Mouse (Mus musculus) limb, embryonic 12.5 days (tissue): ENCODE results near the gene Mettl25. TPM values are rescaled to one million over a fixed set of nuclear protein-coding genes. Genes with fewer than 3 reads are reported as not detected.

Experiments
- ATAC-seq: fragments of 200-750 bp; cut with Nextera tagmentation; 2 replicates; pipeline ENCODE4 v1.8.0; 2017; ENCODE audit warnings: low read depth, moderate TSS enrichment; ENCODE audit not compliant: insufficient number of reproducible peaks, insufficient read depth, low FRiP score, low TSS enrichment
- H3K27ac ChIP-seq: fragments of 300-500 bp; sonication (generic); 2 replicates; pipeline ENCODE4 v1.5.1; 2016; ENCODE audit warnings: mild to moderate bottlenecking, moderate library complexity
- H3K27me3 ChIP-seq: fragments of 300-500 bp; sonication (generic); 2 replicates; pipeline ENCODE4 v1.6.1; 2016; ENCODE audit warnings: mild to moderate bottlenecking, moderate library complexity
- H3K36me3 ChIP-seq: fragments of 300-500 bp; sonication (generic); 2 replicates; pipeline ENCODE4 v1.6.1; 2016; ENCODE audit warnings: mild to moderate bottlenecking, moderate library complexity
- H3K4me1 ChIP-seq: fragments of 300-500 bp; sonication (generic); replicated peaks from 2 replicates; pipeline ENCODE4 v1.6.1; 2016
- H3K4me2 ChIP-seq: fragments of 300-500 bp; sonication (generic); 2 replicates; pipeline ENCODE4 v1.6.1; 2016; ENCODE audit warnings: mild to moderate bottlenecking, moderate library complexity
- H3K4me3 ChIP-seq: fragments of 300-500 bp; sonication (generic); replicated peaks from 2 replicates; pipeline ENCODE4 v1.5.1; 2016; ENCODE audit warnings: mild to moderate bottlenecking
- H3K9ac ChIP-seq: fragments of 300-500 bp; sonication (generic); replicated peaks from 2 replicates; pipeline ENCODE4 v1.6.1; 2016; ENCODE audit warnings: mild to moderate bottlenecking, moderate library complexity
- H3K9me3 ChIP-seq: fragments of 300-500 bp; sonication (generic); 2 replicates; pipeline ENCODE4 v1.6.1; 2016; ENCODE audit warnings: mild to moderate bottlenecking, moderate library complexity
- WGBS: fragments of 180-500 bp; shearing (Covaris S2); methylation state at CpG from one replicate; pipeline ENCODE4 v1.1.7; 2016; 5-methylcytosine and 5-hydroxymethylcytosine counted together
- polyA plus RNA-seq: library from polyadenylated mRNA; unstranded; fragments of >200 nt; fragmentation: Nextera tagmentation; extraction: Ambion mirVana; gene quantifications from 2 replicates; pipeline ENCODE4 v1.2.1, GENCODE M21; 2016

The Mettl25 gene
- polyA plus RNA-seq, result 12.7 and 14.2 TPM in 2 replicates

DNA sequence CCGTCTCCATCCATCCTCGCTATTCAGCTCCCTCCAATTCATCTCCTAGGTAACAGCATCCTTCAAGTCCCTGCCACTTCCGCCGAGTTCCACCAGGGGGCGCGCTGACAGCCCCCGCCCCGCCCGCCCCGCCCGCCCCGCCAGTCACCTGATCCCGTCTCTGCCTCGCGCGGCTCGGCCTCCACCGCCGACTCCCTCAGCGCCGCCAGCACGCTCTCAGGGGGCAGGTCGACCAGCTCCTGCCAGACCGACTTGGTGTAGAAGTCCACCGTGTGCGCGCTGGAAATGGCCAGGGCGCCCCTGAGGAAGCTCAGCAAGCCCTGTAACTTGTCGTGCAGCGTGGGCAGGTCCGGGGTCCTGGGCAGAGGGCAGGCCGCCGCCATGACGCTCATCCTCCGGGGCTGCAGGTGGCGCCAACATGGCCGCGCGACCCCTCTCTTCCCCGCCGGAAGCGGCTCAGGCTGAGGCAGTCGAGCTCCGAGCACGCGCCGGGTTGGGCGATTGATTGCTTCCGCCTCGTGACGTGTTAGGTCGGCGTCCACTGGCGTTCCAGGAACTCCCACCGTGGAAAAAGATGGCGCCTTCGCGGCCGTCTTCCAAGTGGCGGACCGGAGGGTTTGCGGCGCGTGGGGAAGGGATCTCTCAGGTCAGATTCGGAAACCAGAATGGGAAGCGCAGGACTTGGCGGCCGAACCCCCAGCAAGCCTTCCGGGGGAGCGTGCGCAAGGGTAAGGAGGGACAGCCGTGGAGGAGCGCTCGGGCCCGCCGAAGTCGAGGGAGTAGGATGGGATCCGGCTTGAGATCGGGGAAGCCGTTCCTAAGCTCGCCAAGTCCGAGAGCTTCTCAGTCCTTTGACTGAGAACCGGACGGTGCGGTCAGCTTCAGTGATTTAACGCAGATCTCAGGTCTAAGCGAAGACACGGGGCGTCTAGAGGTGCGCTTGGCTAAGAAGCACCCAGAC lies at the start of gene Mettl25, which contains the start of gene Ccdc59:
Gene Mettl25, minus strand, starts transcription at position 453 of the 961 bp plus-strand sequence.
Gene Ccdc59, plus strand, starts transcription at position 140 of the 961 bp plus-strand sequence.
- peaks cover 37% of the 10 kb centered on the region for H3K36me3 ChIP-seq
- peak within 1 kb of the TSS; percentile 75 for H3K4me3 ChIP-seq
- peak within 1 kb of the TSS; percentile 80 for H3K9ac ChIP-seq
- H3K27me3 ChIP-seq, result no peaks in the 10 kb centered on the region
- ATAC-seq, result peak; percentile 98
- WGBS, result under 1% methylated on average over 90 of the region's 90 CpGs
- H3K9me3 ChIP-seq, result no peaks in the 10 kb centered on the region
- H3K27ac ChIP-seq, result peak within 1 kb of the TSS; percentile 95
- H3K4me2 ChIP-seq, result peak within 1 kb of the TSS; percentile 73
- H3K4me1 ChIP-seq, result peaks cover 9% of the 10 kb centered on the region

DNA sequence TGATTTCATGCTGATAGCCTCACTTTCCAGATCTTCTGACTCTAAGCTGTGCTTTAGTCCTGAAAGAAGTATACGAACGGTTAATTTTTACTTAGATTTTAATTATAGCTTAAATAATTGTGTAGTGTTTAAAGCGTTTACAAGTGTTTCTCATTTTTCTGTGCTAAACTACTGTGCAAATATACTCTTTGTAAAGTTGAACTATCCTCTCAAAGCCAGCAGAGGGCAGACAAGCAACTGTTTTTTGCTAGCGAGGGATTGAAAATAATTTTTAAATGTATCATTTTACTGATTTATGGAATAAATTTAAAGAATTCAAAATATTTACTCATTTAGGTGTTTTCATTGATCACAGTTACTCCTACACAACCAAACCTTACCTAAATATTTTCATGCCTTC lies 26.1 kb upstream of the Mettl25 start:
- H3K4me3 ChIP-seq, result no peak overlapping the region
- H3K27ac ChIP-seq, result no peak overlapping the region
- WGBS, result 36% methylated on average over 4 of the region's 4 CpGs
- H3K27me3 ChIP-seq, result no peaks in the 10 kb centered on the region
- H3K36me3 ChIP-seq, result no peaks in the 10 kb centered on the region
- H3K9me3 ChIP-seq, result no peaks in the 10 kb centered on the region
- no peaks in the 10 kb centered on the region for H3K4me1 ChIP-seq
- no peak for ATAC-seq
- no peak overlapping the region for H3K9ac ChIP-seq
- no peak overlapping the region for H3K4me2 ChIP-seq

DNA sequence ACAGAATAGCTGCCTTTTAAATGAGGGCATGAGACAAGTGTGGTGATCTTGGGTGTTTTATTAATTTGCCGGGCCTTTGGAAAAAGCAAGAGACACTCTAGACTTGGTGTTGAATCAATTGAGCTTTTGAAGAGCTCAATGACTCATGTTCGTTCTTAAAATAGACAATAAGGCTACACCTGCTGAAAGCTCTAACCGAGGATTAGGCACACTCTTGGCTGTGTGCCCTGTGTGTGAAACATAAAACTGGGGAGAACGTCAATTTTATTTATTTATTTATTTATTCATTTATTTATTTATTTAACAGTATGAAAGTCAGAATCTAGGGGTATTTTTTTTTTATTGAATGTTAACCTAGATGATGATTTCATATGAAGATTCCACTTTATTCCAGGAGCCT lies 10.0 kb upstream of the Mettl25 start:
- peaks cover 44% of the 10 kb centered on the region for H3K36me3 ChIP-seq
- no peak overlapping the region for H3K4me2 ChIP-seq
- ATAC-seq, result no peak
- no peak overlapping the region for H3K27ac ChIP-seq
- no peak overlapping the region for H3K4me3 ChIP-seq
- no peaks in the 10 kb centered on the region for H3K27me3 ChIP-seq
- no peaks in the 10 kb centered on the region for H3K4me1 ChIP-seq
- H3K9ac ChIP-seq, result no peak overlapping the region
- no peaks in the 10 kb centered on the region for H3K9me3 ChIP-seq
- WGBS, result 89% methylated on average over 4 of the region's 4 CpGs

DNA sequence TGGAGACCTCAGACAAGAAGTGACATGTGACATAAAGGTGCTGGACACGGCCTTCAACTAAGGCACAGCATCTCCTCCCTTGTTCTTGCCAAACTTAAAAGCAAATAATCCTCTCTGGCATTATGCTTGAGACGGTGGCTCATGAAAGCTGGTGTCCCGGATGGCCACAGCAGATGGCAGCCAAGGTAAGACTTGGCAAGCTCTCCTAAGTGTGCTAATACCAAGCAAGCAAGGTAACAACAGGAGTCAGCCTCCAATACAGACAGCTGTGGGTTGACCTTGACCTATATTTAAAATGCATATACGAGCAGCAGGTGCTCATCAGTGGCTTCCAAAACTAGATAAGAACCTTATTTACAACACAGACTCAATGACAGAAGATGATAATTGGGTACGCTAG lies 9.1 kb upstream of the Mettl25 start:
- 89% methylated on average over 5 of the region's 5 CpGs for WGBS
- no peak overlapping the region for H3K4me3 ChIP-seq

DNA sequence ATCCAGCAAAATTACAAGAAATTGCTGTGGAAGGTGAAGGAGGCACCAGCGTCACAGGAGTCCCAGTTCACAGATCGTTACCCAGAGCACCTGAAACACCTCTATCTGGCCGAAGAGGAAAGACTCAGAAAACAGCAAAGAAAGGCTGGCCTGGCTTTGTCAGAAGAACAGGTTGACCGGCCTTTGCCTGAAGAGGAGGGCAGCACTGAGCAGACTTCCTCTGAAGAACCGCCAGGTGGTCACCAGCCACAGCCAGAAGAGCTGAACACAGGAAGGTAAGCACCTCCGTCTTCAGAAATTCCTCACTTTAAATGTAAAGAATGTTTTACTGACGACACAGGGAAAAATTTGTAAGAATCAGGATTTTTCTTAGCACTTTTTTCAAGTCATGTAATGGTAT lies 1.4 kb upstream of the Mettl25 start:
- peaks cover 48% of the 10 kb centered on the region for H3K36me3 ChIP-seq
- H3K9me3 ChIP-seq, result no peaks in the 10 kb centered on the region
- no peak overlapping the region for H3K27ac ChIP-seq
- ATAC-seq, result no peak
- peak overlapping the region; percentile 73 for H3K4me2 ChIP-seq
- H3K9ac ChIP-seq, result no peak overlapping the region
- peak overlapping the region; percentile 75 for H3K4me3 ChIP-seq
- peaks cover 9% of the 10 kb centered on the region for H3K4me1 ChIP-seq
- no peaks in the 10 kb centered on the region for H3K27me3 ChIP-seq
- WGBS, result 83% methylated on average over 7 of the region's 7 CpGs

More for the DNA sequence above, 9.1 kb upstream of the Mettl25 start:
- Histone ChIP-seq H3K27me3 (no peaks in the 10 kb centered on the region), H3K27ac (no peak overlapping the region), H3K4me1 (no peaks in the 10 kb centered on the region), H3K4me2 (no peak overlapping the region), H3K9me3 (no peaks in the 10 kb centered on the region), H3K36me3 (peaks cover 52% of the 10 kb centered on the region), H3K9ac (no peak overlapping the region)
- no peak for ATAC-seq

DNA sequence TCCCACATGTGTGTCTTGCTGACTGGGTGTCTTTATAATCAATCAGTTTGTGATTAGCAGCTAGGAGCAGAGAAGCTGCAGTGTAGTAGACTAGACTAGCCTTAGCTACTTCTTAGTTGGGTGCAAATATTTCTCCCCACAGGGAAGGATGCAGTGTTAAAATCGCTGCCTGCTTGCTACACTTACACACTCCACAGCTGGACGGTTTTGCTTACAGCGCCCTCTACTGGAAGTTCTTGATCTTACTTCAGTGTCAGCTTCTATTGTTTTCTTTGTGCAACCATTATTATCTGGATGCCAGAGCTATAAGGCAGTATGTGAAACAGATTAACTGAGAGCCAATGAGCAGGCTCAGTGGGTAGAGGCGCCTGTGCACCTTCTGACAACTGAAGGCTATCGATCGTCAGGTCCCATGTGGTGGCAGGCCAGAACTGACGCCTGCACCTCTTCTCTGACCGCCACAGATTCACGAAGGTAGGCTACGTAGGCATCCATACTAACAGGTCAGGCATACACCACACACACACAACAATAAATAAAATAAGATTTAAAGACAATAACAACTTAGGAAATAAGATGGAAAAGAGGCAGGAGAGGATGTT lies 6.5 kb downstream of the Mettl25 start:
- 0 out of 2 replicates have a peak, but pooled peaks cover 3% of the 10 kb centered on the region for H3K36me3 ChIP-seq
- H3K4me3 ChIP-seq, result no peak overlapping the region
- no peaks in the 10 kb centered on the region for H3K9me3 ChIP-seq
- no peak overlapping the region for H3K9ac ChIP-seq
- no peaks in the 10 kb centered on the region for H3K27me3 ChIP-seq
- no peaks in the 10 kb centered on the region for H3K4me1 ChIP-seq
- ATAC-seq, result 0 out of 2 replicates have a peak, but pooled peaks have one; percentile 6
- H3K27ac ChIP-seq, result no peak overlapping the region
- 65% methylated on average over 10 of the region's 10 CpGs for WGBS
- H3K4me2 ChIP-seq, result no peak overlapping the region

DNA sequence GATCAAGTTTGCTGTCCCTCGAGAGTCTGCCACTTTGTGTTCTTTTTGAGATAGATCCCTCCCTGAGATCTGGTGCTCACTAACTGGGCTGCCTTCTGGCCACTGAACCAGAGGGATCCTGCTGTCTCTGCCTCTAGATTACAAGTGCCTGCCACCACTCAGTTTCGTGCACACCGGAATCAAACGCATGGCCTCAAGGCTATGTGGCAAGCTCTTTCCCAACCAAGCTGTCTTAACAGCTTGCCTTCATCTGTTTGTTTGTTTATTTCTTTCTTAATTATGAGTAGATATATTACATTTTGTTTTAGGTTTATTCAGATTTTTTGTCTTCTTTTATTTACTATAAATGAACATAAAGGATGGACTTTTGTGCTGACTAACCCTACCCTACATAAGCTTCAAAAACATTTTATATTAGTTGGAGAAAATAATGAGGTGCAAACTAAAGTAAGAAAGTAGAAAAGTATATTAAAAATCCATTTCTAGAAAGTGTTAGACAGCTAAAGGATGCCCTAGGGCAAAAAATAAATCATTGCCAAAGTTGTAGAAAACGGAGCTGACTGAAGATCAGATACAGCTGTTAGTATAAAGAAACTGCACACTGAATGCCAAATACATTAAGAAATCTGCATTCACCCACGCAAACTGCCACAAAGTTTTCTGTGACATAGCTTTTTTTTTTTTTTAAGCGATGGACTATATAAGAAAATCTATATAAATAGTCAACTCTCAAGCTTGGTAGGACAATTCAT lies 34.7 kb downstream of the Mettl25 start:
- no peak overlapping the region for H3K9ac ChIP-seq
- 54% methylated on average over 7 of the region's 7 CpGs for WGBS
- H3K4me1 ChIP-seq, result peaks cover 20% of the 10 kb centered on the region
- no peak overlapping the region for H3K4me3 ChIP-seq
- no peak overlapping the region for H3K4me2 ChIP-seq
- H3K27me3 ChIP-seq, result no peaks in the 10 kb centered on the region
- no peaks in the 10 kb centered on the region for H3K9me3 ChIP-seq
- no peaks in the 10 kb centered on the region for H3K36me3 ChIP-seq
- ATAC-seq, result no peak
- peak overlapping the region; percentile 50; the same call in 1 of the 2 replicates for H3K27ac ChIP-seq

DNA sequence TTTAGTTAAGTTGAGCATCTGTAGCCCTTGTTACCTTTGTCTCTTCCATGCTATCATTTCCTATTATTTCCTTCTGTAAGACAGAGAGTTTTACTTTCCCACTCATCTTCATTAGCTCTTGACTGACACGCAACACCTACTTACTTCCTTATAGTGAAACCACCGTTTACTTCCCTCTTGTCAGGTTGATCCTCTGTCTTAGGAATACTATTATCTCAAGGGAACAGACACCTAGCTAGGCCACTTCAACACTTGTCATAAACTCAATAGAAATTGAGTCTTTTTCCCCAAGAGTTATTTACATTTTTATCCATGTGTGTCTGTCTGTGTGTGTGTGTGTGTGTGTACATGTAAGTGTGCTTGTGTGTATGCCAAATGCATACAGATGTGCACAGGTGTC lies 37.7 kb downstream of the Mettl25 start:
- Histone ChIP-seq H3K27me3 (no peaks in the 10 kb centered on the region), H3K9ac (no peak overlapping the region), H3K4me2 (no peak overlapping the region), H3K27ac (no peak overlapping the region), H3K4me1 (peaks cover 27% of the 10 kb centered on the region), H3K36me3 (no peaks in the 10 kb centered on the region), H3K9me3 (no peaks in the 10 kb centered on the region), H3K4me3 (no peak overlapping the region)
- WGBS, result 90% methylated on average over 2 of the region's 2 CpGs
- ATAC-seq, result no peak

DNA sequence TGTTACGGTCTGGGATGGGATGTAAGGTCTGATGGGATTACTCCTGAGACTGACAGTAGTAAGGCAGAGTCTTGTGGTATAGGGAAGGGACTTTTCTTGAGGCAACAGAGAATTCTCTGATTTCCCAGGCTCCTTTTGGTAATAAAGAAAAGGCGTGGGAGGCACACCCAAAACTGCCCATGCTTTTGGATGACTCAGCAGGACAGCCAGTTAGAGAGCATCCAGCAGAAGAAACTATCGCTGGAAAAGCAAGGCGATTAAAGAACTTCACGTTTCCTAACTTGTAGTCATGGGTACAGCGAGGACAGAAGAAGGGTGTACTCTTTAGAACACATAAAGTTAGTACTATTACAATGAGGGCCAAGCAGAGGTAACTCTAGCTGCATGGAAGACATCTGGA lies 39.0 kb downstream of the Mettl25 start:
- Histone ChIP-seq H3K4me1 (peaks cover 21% of the 10 kb centered on the region), H3K9ac (no peak overlapping the region), H3K9me3 (no peaks in the 10 kb centered on the region), H3K4me3 (no peak overlapping the region), H3K27me3 (no peaks in the 10 kb centered on the region), H3K27ac (peak overlapping the region; percentile 79), H3K4me2 (no peak overlapping the region), H3K36me3 (no peaks in the 10 kb centered on the region)
- 84% methylated on average over 6 of the region's 6 CpGs for WGBS
- no peak for ATAC-seq

DNA sequence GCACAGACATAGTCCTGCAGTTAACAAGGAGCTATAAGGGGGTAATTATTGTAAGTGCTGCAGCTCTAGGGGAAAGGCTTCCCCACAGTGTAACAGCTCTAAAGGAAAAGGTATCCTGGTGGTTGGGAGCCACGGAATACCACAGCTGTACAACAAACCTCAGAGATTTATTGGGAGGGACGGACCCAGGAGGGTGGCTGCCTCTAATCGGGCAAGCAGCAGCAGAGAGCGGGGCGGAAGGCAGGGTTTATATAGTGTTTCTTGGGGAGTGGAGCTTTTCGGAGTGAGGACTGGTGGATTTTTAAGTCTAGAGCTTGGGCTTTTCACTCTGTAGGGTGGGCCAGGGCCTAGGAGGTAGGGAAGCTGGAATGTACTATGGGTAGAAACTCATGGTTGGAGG lies 40.0 kb downstream of the Mettl25 start:
- H3K27ac ChIP-seq, result peak overlapping the region; percentile 79
- H3K9ac ChIP-seq, result no peak overlapping the region
- no peak overlapping the region for H3K4me3 ChIP-seq
- H3K36me3 ChIP-seq, result no peaks in the 10 kb centered on the region
- H3K4me2 ChIP-seq, result peak overlapping the region; percentile 26
- H3K4me1 ChIP-seq, result peaks cover 18% of the 10 kb centered on the region
- peak; percentile 89 for ATAC-seq
- H3K9me3 ChIP-seq, result no peaks in the 10 kb centered on the region
- no peaks in the 10 kb centered on the region for H3K27me3 ChIP-seq
- WGBS, result 14% methylated on average over 6 of the region's 6 CpGs
